Mouse (Mus musculus): ENCODE results near the gene Adcy2. TPM values are rescaled to one million over a fixed set of nuclear protein-coding genes. Genes with fewer than 3 reads are reported as not detected.

Gene Adcy2
- polyA plus RNA-seq, 1 experiment, result 3.8 TPM

- H3K4me3 ChIP-seq (replicated peaks; ENCODE audit: control insufficient read depth, low read depth, low read length), result no peak overlapping the region
Observed at GRCm38 (mm10) chr13:69006915-69007314, 7.6 kb upstream of the Adcy2 start.

GRCm38 (mm10) chr13:69006091-69006490, 6.8 kb upstream of the Adcy2 start:
- Histone ChIP-seq H3K4me1 (ENCODE audit: control insufficient read depth, insufficient read depth, low read length) (no peaks in the 10 kb centered on the region), H3K4me3 (replicated peaks; ENCODE audit: control insufficient read depth, low read depth, low read length) (no peak overlapping the region), H3K27ac (ENCODE audit: control insufficient read depth, insufficient read depth, low read depth, low read length, poor library complexity) (no peak overlapping the region)
- TF ChIP-seq POLR2A (IDR thresholded peaks at IDR 0.05; ENCODE audit: borderline replicate concordance, control insufficient read depth, low read depth, low read length), result no peak
- no peak for TF ChIP-seq CTCF (IDR thresholded peaks at IDR 0.05; ENCODE audit: control insufficient read depth, insufficient read depth, low read length)
- 79% methylated on average over 4 of the region's 4 CpGs for WGBS

More at GRCm38 (mm10) chr13:69006915-69007314, 7.6 kb upstream of the Adcy2 start:
- H3K4me1 ChIP-seq (ENCODE audit: control insufficient read depth, insufficient read depth, low read length), result no peaks in the 10 kb centered on the region
- 71% methylated on average over 5 of the region's 5 CpGs for WGBS
- H3K27ac ChIP-seq (ENCODE audit: control insufficient read depth, insufficient read depth, low read depth, low read length, poor library complexity), result no peak overlapping the region
- TF ChIP-seq CTCF (IDR thresholded peaks at IDR 0.05; ENCODE audit: control insufficient read depth, insufficient read depth, low read length) (no peak), POLR2A (IDR thresholded peaks at IDR 0.05; ENCODE audit: borderline replicate concordance, control insufficient read depth, low read depth, low read length) (no peak)

GRCm38 (mm10) chr13:69004406-69004805, 5.1 kb upstream of the Adcy2 start:
- H3K4me3 ChIP-seq (replicated peaks; ENCODE audit: control insufficient read depth, low read depth, low read length), result no peak overlapping the region
- no peak overlapping the region for H3K27ac ChIP-seq (ENCODE audit: control insufficient read depth, insufficient read depth, low read depth, low read length, poor library complexity)
- no peak for TF ChIP-seq POLR2A (IDR thresholded peaks at IDR 0.05; ENCODE audit: borderline replicate concordance, control insufficient read depth, low read depth, low read length)
- TF ChIP-seq CTCF (IDR thresholded peaks at IDR 0.05; ENCODE audit: control insufficient read depth, insufficient read depth, low read length), result no peak
- 72% methylated on average over 4 of the region's 4 CpGs for WGBS
- no peaks in the 10 kb centered on the region for H3K4me1 ChIP-seq (ENCODE audit: control insufficient read depth, insufficient read depth, low read length)

GRCm38 (mm10) chr13:69002631-69003030, 3.3 kb upstream of the Adcy2 start:
- Histone ChIP-seq H3K4me1 (ENCODE audit: control insufficient read depth, insufficient read depth, low read length) (no peaks in the 10 kb centered on the region), H3K27ac (ENCODE audit: control insufficient read depth, insufficient read depth, low read depth, low read length, poor library complexity) (no peak overlapping the region)
- WGBS, result 71% methylated on average over 5 of the region's 5 CpGs

GRCm38 (mm10) chr13:69002173-69002572, 2.8 kb upstream of the Adcy2 start:
- Histone ChIP-seq H3K4me1 (ENCODE audit: control insufficient read depth, insufficient read depth, low read length) (no peaks in the 10 kb centered on the region), H3K4me3 (replicated peaks; ENCODE audit: control insufficient read depth, low read depth, low read length) (no peak overlapping the region), H3K27ac (ENCODE audit: control insufficient read depth, insufficient read depth, low read depth, low read length, poor library complexity) (no peak overlapping the region)
- no peak for TF ChIP-seq POLR2A (IDR thresholded peaks at IDR 0.05; ENCODE audit: borderline replicate concordance, control insufficient read depth, low read depth, low read length)
- no peak; the same call in 1 of the 2 replicates for TF ChIP-seq CTCF (IDR thresholded peaks at IDR 0.05; ENCODE audit: control insufficient read depth, insufficient read depth, low read length)
- WGBS, result 20% methylated on average over 4 of the region's 4 CpGs

More at GRCm38 (mm10) chr13:69002631-69003030, 3.3 kb upstream of the Adcy2 start:
- no peak for TF ChIP-seq CTCF (IDR thresholded peaks at IDR 0.05; ENCODE audit: control insufficient read depth, insufficient read depth, low read length)
- no peak for TF ChIP-seq POLR2A (IDR thresholded peaks at IDR 0.05; ENCODE audit: borderline replicate concordance, control insufficient read depth, low read depth, low read length)
- no peak overlapping the region for H3K4me3 ChIP-seq (replicated peaks; ENCODE audit: control insufficient read depth, low read depth, low read length)

- Histone ChIP-seq H3K4me1 (ENCODE audit: control insufficient read depth, insufficient read depth, low read length) (no peaks in the 10 kb centered on the region), H3K27ac (ENCODE audit: control insufficient read depth, insufficient read depth, low read depth, low read length, poor library complexity) (no peak overlapping the region), H3K4me3 (replicated peaks; ENCODE audit: control insufficient read depth, low read depth, low read length) (no peak overlapping the region)
- TF ChIP-seq POLR2A (IDR thresholded peaks at IDR 0.05; ENCODE audit: borderline replicate concordance, control insufficient read depth, low read depth, low read length), result no peak
- TF ChIP-seq CTCF (IDR thresholded peaks at IDR 0.05; ENCODE audit: control insufficient read depth, insufficient read depth, low read length), result no peak
- WGBS, result 69% methylated on average over 5 of the region's 5 CpGs
Observed at GRCm38 (mm10) chr13:68999826-69000225, 485 bp upstream of the Adcy2 start.

GRCm38 (mm10) chr13:68998558-68998917, 803 bp downstream of the Adcy2 start:
- H3K27ac ChIP-seq (ENCODE audit: control insufficient read depth, insufficient read depth, low read depth, low read length, poor library complexity), result no peak overlapping the region
- no peak overlapping the region for H3K4me3 ChIP-seq (replicated peaks; ENCODE audit: control insufficient read depth, low read depth, low read length)

GRCm38 (mm10) chr13:68997821-68998551, 1.4 kb downstream of the Adcy2 start:
- Histone ChIP-seq H3K4me3 (replicated peaks; ENCODE audit: control insufficient read depth, low read depth, low read length) (no peak overlapping the region), H3K27ac (ENCODE audit: control insufficient read depth, insufficient read depth, low read depth, low read length, poor library complexity) (no peak overlapping the region), H3K4me1 (ENCODE audit: control insufficient read depth, insufficient read depth, low read length) (no peaks in the 10 kb centered on the region)
- WGBS, result 11% methylated on average over 22 of the region's 22 CpGs
- TF ChIP-seq POLR2A (IDR thresholded peaks at IDR 0.05; ENCODE audit: borderline replicate concordance, control insufficient read depth, low read depth, low read length) (no peak), CTCF (IDR thresholded peaks at IDR 0.05; ENCODE audit: control insufficient read depth, insufficient read depth, low read length) (no peak)

More at GRCm38 (mm10) chr13:68998558-68998917, 803 bp downstream of the Adcy2 start:
- TF ChIP-seq POLR2A (IDR thresholded peaks at IDR 0.05; ENCODE audit: borderline replicate concordance, control insufficient read depth, low read depth, low read length) (no peak), CTCF (IDR thresholded peaks at IDR 0.05; ENCODE audit: control insufficient read depth, insufficient read depth, low read length) (no peak)
- 3% methylated on average over 17 of the region's 17 CpGs for WGBS
- H3K4me1 ChIP-seq (ENCODE audit: control insufficient read depth, insufficient read depth, low read length), result no peaks in the 10 kb centered on the region

Measured in bone marrow, adult 2 months (tissue).